Mouse (Mus musculus) embryonic facial prominence, embryonic 10.5 days (tissue): ENCODE data around the gene Samd15. TPM values are rescaled to one million over a fixed set of nuclear protein-coding genes. Genes with fewer than 3 reads are reported as not detected.
"Not testable (repeated sequence)": the region's sequence is repeated elsewhere in the genome, so short reads cannot be mapped to it uniquely, and the experiment has no call there.

Experiments used
- DNase-seq: peaks from one replicate; pipeline ENCODE4 v3.0.0-alpha.2; 2017; ENCODE audit warnings: low spot score
- H3K27ac ChIP-seq: fragments of 300-500 bp; sonication (generic); replicated peaks from 2 replicates; pipeline ENCODE4 v1.5.1; 2016; ENCODE audit warnings: mild to moderate bottlenecking
- H3K27me3 ChIP-seq: fragments of 300-500 bp; sonication (generic); replicated peaks from 2 replicates; pipeline ENCODE4 v1.6.1; 2016; ENCODE audit warnings: low read depth, mild to moderate bottlenecking; ENCODE audit not compliant: poor library complexity, severe bottlenecking
- H3K36me3 ChIP-seq: fragments of 300-500 bp; sonication (generic); replicated peaks from 2 replicates; pipeline ENCODE4 v1.6.1; 2016; ENCODE audit warnings: mild to moderate bottlenecking, moderate library complexity
- H3K4me1 ChIP-seq: fragments of 300-500 bp; sonication (generic); 2 replicates; pipeline ENCODE4 v1.6.1; 2016
- H3K4me3 ChIP-seq: fragments of 300-500 bp; sonication (generic); 2 replicates; pipeline ENCODE4 v1.5.1; 2016; ENCODE audit warnings: mild to moderate bottlenecking, moderate library complexity
- H3K9me3 ChIP-seq: fragments of 300-500 bp; sonication (generic); 2 replicates; pipeline ENCODE4 v1.6.1; 2016; ENCODE audit warnings: mild to moderate bottlenecking
- WGBS: fragments of 180-500 bp; shearing (Covaris S2); methylation state at CpG from one replicate; pipeline ENCODE4 v1.1.7; 2016; 5-methylcytosine and 5-hydroxymethylcytosine counted together
- polyA plus RNA-seq: library from polyadenylated mRNA; unstranded; fragments of >200 nt; fragmentation: Nextera tagmentation; extraction: Ambion mirVana; gene quantifications from 2 replicates; pipeline ENCODE4 v1.2.1, GENCODE M21; 2016

The Samd15 gene
- polyA plus RNA-seq, 1 experiment from 2014 or later = 1.5 TPM

- no peaks in the 10 kb centered on the region; the same call in 1 of the 2 replicates for H3K27me3 ChIP-seq
- WGBS = under 1% methylated on average over 70 of the region's 70 CpGs
- H3K36me3 ChIP-seq = no peaks in the 10 kb centered on the region
- H3K9me3 ChIP-seq = no peaks in the 10 kb centered on the region
- peaks cover 33% of the 10 kb centered on the region for H3K4me1 ChIP-seq
- H3K4me3 ChIP-seq = peak within 1 kb of the TSS; percentile 92
- H3K27ac ChIP-seq = peak within 1 kb of the TSS; percentile 90
- DNase-seq = peak; percentile 89
These were observed 557 bp downstream of the Samd15 start, which contains the start of gene Tmed8 for GRCm38 (mm10) chr12:87199973-87200586. Gene Tmed8, minus strand, starts transcription at chr12:87200454.

GRCm38 (mm10) chr12:87201694-87202093 is 2.2 kb downstream of the Samd15 start:
- H3K36me3 ChIP-seq = no peaks in the 10 kb centered on the region
- H3K9me3 ChIP-seq = no peaks in the 10 kb centered on the region
- DNase-seq = no peak
- WGBS = 76% methylated on average over 5 of the region's 5 CpGs
- H3K27ac ChIP-seq = no peak overlapping the region
- no peaks in the 10 kb centered on the region; the same call in 1 of the 2 replicates for H3K27me3 ChIP-seq
- no peak overlapping the region for H3K4me3 ChIP-seq
- H3K4me1 ChIP-seq = peaks cover 30% of the 10 kb centered on the region

DNA sequence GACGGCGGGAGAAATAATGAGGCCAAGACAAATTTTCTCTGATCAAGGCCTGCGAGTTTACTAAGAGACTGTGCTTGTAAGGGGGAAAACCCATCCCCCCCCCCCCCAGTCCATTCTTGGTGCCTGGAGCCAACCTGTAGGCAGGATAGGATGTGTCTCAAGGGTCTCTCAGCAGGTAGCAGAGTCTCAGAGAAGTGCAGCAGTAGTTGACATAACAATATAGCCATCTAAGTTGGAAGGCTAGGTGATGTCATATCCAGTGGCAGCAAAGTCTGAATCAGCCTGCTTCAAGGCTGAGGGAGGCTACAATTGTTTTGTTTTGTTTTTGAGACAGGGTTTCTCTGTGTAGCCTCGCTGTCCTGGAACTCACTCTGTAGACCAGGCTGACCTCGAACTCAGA is 6.3 kb downstream of the Samd15 start:
- H3K27ac ChIP-seq, H3K4me1 ChIP-seq, DNase-seq, H3K4me3 ChIP-seq, H3K36me3 ChIP-seq, H3K9me3 ChIP-seq, H3K27me3 ChIP-seq: not testable (repeated sequence)
- WGBS = 91% methylated on average over 5 of the region's 5 CpGs

DNA sequence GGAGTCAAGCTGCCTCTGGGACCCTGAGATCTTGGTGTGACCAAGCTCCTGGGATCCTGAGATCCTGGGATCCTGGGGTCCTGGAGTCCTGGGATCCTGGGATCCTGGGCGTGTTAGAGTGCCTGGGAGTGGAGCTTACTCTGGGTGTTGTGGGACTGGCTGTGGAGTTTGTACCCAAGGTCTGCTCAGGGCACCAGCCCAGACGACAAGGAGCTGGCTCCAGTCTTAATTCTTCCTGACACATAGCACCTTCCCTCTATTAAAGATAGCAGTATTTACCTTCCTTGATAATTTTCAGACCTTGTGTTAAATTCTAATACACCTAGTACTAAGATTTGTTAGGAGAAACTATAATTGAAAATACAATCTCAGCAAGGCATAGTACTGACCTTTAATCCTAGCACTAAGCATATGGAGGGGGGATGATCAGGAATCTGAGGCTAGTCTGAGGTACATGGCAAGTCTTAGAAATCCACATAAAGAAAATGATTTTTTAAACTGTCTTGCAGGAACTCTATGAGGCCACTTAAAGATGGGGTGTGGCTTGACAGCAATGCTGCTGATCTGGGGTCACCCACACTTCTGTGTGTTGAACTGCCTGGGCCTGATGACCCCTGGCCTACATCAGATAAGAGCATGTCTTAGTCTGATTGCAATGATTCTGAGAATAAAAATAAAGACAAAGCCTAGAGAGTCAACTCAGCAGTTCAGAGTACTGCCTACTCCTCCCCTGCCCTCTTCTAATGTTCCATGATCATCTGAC is 13.5 kb downstream of the Samd15 start:
- no peaks in the 10 kb centered on the region for H3K27me3 ChIP-seq
- H3K36me3 ChIP-seq = no peaks in the 10 kb centered on the region
- H3K4me1 ChIP-seq = no peaks in the 10 kb centered on the region
- H3K9me3 ChIP-seq = no peaks in the 10 kb centered on the region
- H3K27ac ChIP-seq = no peak overlapping the region
- H3K4me3 ChIP-seq = no peak overlapping the region
- 78% methylated on average over 2 of the region's 2 CpGs for WGBS
- DNase-seq = no peak

GRCm38 (mm10) chr12:87216053-87216452 is 16.5 kb downstream of the Samd15 start:
- no peak for DNase-seq
- Histone ChIP-seq H3K36me3 (no peaks in the 10 kb centered on the region), H3K4me1 (peaks cover 4% of the 10 kb centered on the region; the same call in 1 of the 2 replicates), H3K27me3 (no peaks in the 10 kb centered on the region), H3K27ac (no peak overlapping the region), H3K9me3 (no peaks in the 10 kb centered on the region), H3K4me3 (no peak overlapping the region)
- WGBS = 77% methylated on average over 2 of the region's 2 CpGs

GRCm38 (mm10) chr12:87217596-87217995 is 18.1 kb downstream of the Samd15 start:
- Histone ChIP-seq H3K27ac (no peak overlapping the region), H3K4me3 (no peak overlapping the region), H3K27me3 (no peaks in the 10 kb centered on the region), H3K9me3 (no peaks in the 10 kb centered on the region), H3K36me3 (no peaks in the 10 kb centered on the region), H3K4me1 (peaks cover 4% of the 10 kb centered on the region; the same call in 1 of the 2 replicates)
- no peak for DNase-seq

GRCm38 (mm10) chr12:87219362-87219761 is 19.8 kb downstream of the Samd15 start:
- H3K4me1 ChIP-seq = peaks cover 4% of the 10 kb centered on the region; the same call in 1 of the 2 replicates
- no peaks in the 10 kb centered on the region for H3K9me3 ChIP-seq
- no peaks in the 10 kb centered on the region for H3K27me3 ChIP-seq
- H3K36me3 ChIP-seq = no peaks in the 10 kb centered on the region
- no peak overlapping the region for H3K4me3 ChIP-seq
- WGBS = 79% methylated on average over 7 of the region's 7 CpGs
- no peak for DNase-seq
- no peak overlapping the region for H3K27ac ChIP-seq

DNA sequence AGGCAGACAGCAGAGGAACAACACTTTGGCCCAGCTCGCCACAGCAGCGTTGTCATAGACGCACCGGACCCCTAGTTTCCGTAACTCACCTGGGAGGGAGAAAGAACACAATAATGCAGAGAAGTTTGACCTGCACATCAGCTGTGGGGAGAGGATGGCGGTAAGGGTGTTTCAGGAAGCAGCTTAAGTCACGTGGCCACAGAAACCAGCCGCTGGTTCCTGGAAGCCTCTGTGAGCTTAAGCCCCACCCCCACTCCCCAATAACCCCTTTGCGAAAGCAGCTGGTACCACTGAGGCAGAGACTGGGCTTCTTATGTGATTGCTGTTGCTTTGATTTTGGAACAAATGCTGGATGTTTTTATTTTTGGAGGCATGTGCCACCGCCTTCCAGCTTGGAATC is 25.4 kb downstream of the Samd15 start:
- Histone ChIP-seq H3K4me1 (no peaks in the 10 kb centered on the region), H3K27ac (no peak overlapping the region), H3K36me3 (0 out of 2 replicates have a peak, but pooled peaks cover 3% of the 10 kb centered on the region), H3K9me3 (no peaks in the 10 kb centered on the region), H3K4me3 (no peak overlapping the region), H3K27me3 (no peaks in the 10 kb centered on the region)
- no peak for DNase-seq
- WGBS = 71% methylated on average over 10 of the region's 10 CpGs

DNA sequence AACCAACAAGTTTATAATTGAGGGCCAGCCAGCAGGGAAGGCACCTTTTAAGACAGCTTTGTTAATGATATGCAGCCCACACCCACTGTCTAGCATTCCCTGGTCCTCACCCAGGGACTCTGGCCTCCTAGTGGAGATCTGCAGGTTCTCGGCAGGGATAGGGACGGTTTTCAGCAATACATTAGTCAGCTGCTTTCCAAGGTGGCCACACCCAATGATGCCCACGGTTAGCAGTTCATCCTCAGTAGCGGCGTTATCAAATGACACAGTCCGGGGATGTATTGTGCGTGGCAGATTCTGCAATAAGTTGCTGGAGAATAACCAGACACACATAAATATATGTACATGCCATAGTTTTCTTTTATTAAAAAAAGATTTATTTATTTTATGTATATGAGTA is 27.3 kb downstream of the Samd15 start:
- no peaks in the 10 kb centered on the region for H3K27me3 ChIP-seq

DNA sequence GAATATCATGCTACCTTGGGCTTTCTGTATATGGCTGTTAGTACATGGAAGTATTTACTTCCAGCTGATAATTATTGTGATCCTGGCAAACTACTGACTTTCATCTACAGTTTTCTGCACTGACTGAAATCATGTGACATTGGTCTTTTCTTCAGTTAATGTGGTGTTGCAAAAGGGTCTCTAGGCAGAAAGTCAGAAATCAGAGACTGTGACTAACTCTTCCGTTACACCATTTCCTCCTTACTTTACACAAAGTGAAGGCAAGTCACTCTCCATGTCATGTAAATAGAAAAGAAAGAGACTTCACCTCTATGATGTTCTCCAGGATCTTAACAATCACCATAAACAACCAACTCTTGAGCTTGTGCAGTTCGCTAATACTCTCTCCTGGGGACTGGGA is 30.1 kb downstream of the Samd15 start:
- DNase-seq = no peak
- Histone ChIP-seq H3K27ac (no peak overlapping the region), H3K27me3 (no peaks in the 10 kb centered on the region), H3K4me3 (no peak overlapping the region), H3K4me1 (no peaks in the 10 kb centered on the region), H3K36me3 (0 out of 2 replicates have a peak, but pooled peaks cover 3% of the 10 kb centered on the region), H3K9me3 (no peaks in the 10 kb centered on the region)
- 89% methylated on average over 2 of the region's 2 CpGs for WGBS

More for the DNA sequence above, 27.3 kb downstream of the Samd15 start:
- Histone ChIP-seq H3K36me3 (0 out of 2 replicates have a peak, but pooled peaks cover 3% of the 10 kb centered on the region), H3K27ac (no peak overlapping the region), H3K4me1 (no peaks in the 10 kb centered on the region), H3K4me3 (no peak overlapping the region), H3K9me3 (no peaks in the 10 kb centered on the region)
- DNase-seq = no peak
- 75% methylated on average over 7 of the region's 7 CpGs for WGBS

- no peak overlapping the region for H3K27ac ChIP-seq
- H3K27me3 ChIP-seq = no peaks in the 10 kb centered on the region
- 0 out of 2 replicates have a peak, but pooled peaks cover 3% of the 10 kb centered on the region for H3K36me3 ChIP-seq
- H3K4me3 ChIP-seq = no peak overlapping the region
- no peak for DNase-seq
- H3K9me3 ChIP-seq = no peaks in the 10 kb centered on the region
- H3K4me1 ChIP-seq = no peaks in the 10 kb centered on the region
These were observed 30.9 kb downstream of the Samd15 start for GRCm38 (mm10) chr12:87230379-87230895.

GRCm38 (mm10) chr12:87236882-87237483 is 37.5 kb downstream of the Samd15 start:
- DNase-seq = no peak
- 92% methylated on average over 5 of the region's 5 CpGs for WGBS
- no peaks in the 10 kb centered on the region for H3K4me1 ChIP-seq
- H3K4me3 ChIP-seq = no peak overlapping the region
- H3K27me3 ChIP-seq = no peaks in the 10 kb centered on the region
- no peaks in the 10 kb centered on the region for H3K9me3 ChIP-seq
- H3K27ac ChIP-seq = no peak overlapping the region
- H3K36me3 ChIP-seq = peaks cover 41% of the 10 kb centered on the region
